Mouse (Mus musculus) myocyte (in vitro differentiated cells): ENCODE data around the gene Pomc. TPM values are rescaled to one million over a fixed set of nuclear protein-coding genes. Genes with fewer than 3 reads are reported as not detected.
"Not testable (repeated sequence)": the region's sequence is repeated elsewhere in the genome, so short reads cannot be mapped to it uniquely, and the experiment has no call there.

Experiments used
- H3K27me3 ChIP-seq: one replicate; pipeline ENCODE4 v1.6.1; 2011; ENCODE audit not compliant: control insufficient read depth, insufficient read depth, insufficient read length
- H3K36me3 ChIP-seq: one replicate; pipeline ENCODE4 v1.6.1; 2011; ENCODE audit not compliant: control insufficient read depth, insufficient read depth
- H3K4me2 ChIP-seq: one replicate; pipeline ENCODE4 v1.6.1; 2011; ENCODE audit warnings: low read depth, control low read depth
- H3K4me3 ChIP-seq: one replicate; pipeline ENCODE4 v1.5.1; 2011; ENCODE audit warnings: mild to moderate bottlenecking, control low read depth, moderate library complexity
- H3K79me2 ChIP-seq: one replicate; pipeline ENCODE4 v1.6.1; 2011; ENCODE audit not compliant: control insufficient read depth, insufficient read depth
- H3ac ChIP-seq: one replicate; pipeline ENCODE4 v1.6.1; 2011; ENCODE audit not compliant: control insufficient read depth, insufficient read length
- CEBPB ChIP-seq: IDR thresholded peaks from 2 replicates; pipeline ENCODE4 v1.6.1; 2011; ENCODE audit warnings: mild to moderate bottlenecking, moderate library complexity; ENCODE audit not compliant: poor library complexity, insufficient read depth, severe bottlenecking
- E2F4 ChIP-seq: IDR thresholded peaks from one replicate; pipeline ENCODE4 v1.6.1; 2011; ENCODE audit warnings: mild to moderate bottlenecking, control low read depth, moderate library complexity; ENCODE audit not compliant: insufficient read depth
- MAX ChIP-seq: IDR thresholded peaks from one replicate; pipeline ENCODE4 v1.6.1; 2011; ENCODE audit warnings: low read depth, mild to moderate bottlenecking, control low read depth
- MYOD1 ChIP-seq, 3 experiments: IDR thresholded peaks; one replicate each; pipeline ENCODE4 v1.6.1; 2011; ENCODE audit warnings: control low read depth in 2 of 3, low read depth in 2 of 3, mild to moderate bottlenecking in 2 of 3, moderate library complexity in 1 of 3; ENCODE audit not compliant: insufficient read length in 2 of 3, control insufficient read depth in 1 of 3
- MYOG ChIP-seq, 3 experiments: IDR thresholded peaks; one replicate each; pipeline ENCODE4 v1.6.1; 2011; ENCODE audit warnings: control low read depth in 2 of 3, low read depth in 2 of 3, mild to moderate bottlenecking in 2 of 3; ENCODE audit not compliant: insufficient read length in 2 of 3, control insufficient read depth in 1 of 3, insufficient read depth in 1 of 3
- POLR2A ChIP-seq: IDR thresholded peaks from one replicate; pipeline ENCODE4 v1.6.1; 2011; ENCODE audit warnings: low read depth, mild to moderate bottlenecking, control low read depth, moderate library complexity; ENCODE audit not compliant: insufficient read length
- POLR2AphosphoS2 ChIP-seq: IDR thresholded peaks from one replicate; pipeline ENCODE4 v1.6.1; 2011; ENCODE audit warnings: low read depth, control low read depth; ENCODE audit not compliant: insufficient read length
- REST ChIP-seq: IDR thresholded peaks from one replicate; pipeline ENCODE4 v1.6.1; 2011; ENCODE audit warnings: mild to moderate bottlenecking, control low read depth, moderate library complexity; ENCODE audit not compliant: insufficient read depth, insufficient read length
- SRF ChIP-seq: IDR thresholded peaks from one replicate; pipeline ENCODE4 v1.6.1; 2011; ENCODE audit warnings: low read depth; ENCODE audit not compliant: control insufficient read depth, insufficient read length
- TCF12 ChIP-seq: IDR thresholded peaks from one replicate; pipeline ENCODE4 v1.6.1; 2011; ENCODE audit warnings: mild to moderate bottlenecking, control low read depth; ENCODE audit not compliant: poor library complexity, insufficient read depth, severe bottlenecking
- TCF3 ChIP-seq: IDR thresholded peaks from one replicate; pipeline ENCODE4 v1.6.1; 2011; ENCODE audit warnings: low read depth, control low read depth; ENCODE audit not compliant: insufficient read length
- USF1 ChIP-seq: IDR thresholded peaks from one replicate; pipeline ENCODE4 v1.6.1; 2011; ENCODE audit warnings: low read depth, mild to moderate bottlenecking, control low read depth, moderate library complexity
- polyA plus RNA-seq: library from polyadenylated mRNA; unstranded; fragments of >200 nt; fragmentation: generic; extraction: Trizol; gene quantifications from one replicate; pipeline ENCODE4 v1.2.1, GENCODE M21; 2012; ENCODE audit warnings: missing spikeins

The Pomc gene
- polyA plus RNA-seq, 1 experiment: not detected

DNA sequence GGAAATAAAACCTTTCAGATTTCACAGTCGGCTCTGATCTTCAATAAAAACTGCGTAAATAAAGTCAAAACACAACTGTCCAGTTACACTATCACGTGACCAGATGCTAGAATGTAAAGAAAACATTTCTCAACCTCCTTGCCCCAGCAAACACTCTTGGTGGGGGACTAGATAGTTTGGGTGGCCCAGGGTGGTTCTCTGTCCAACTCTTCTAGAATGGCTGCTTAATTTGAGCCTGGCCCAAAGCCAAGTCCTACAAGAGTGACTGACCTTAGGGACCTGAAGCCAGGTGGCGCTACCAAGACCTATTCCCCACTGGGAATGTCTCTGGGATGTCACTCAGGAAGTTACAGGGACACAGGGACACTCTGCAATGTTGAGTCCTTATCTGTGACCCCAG, 5.8 kb downstream of the Pomc start:
- no peak overlapping the region for H3ac ChIP-seq
- H3K4me2 ChIP-seq: no peak overlapping the region
- no peaks in the 10 kb centered on the region for H3K79me2 ChIP-seq
- no peak overlapping the region for H3K4me3 ChIP-seq
- no peaks in the 10 kb centered on the region for H3K27me3 ChIP-seq
- TF ChIP-seq REST: no peak
- H3K36me3 ChIP-seq: no peaks in the 10 kb centered on the region

DNA sequence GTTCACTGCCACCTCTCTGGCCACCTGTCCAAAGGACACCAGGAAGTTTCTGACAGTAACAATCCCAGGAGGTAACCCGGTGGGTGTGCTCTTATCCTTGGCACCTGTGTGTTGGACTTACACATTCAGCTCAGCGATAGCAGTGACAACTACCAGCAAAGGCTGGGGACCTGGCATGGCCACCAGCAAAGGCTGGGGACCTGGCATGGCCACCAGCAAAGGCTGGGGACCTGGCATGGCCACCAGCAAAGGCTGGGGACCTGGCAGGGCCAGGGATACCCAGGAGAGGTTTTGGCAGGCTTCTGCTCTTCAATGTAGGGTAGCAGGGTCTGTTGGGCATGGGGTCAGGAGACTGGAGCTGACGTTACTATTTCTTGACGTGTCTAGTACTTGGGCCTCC, 12.4 kb downstream of the Pomc start:
- Histone ChIP-seq H3K79me2 (no peaks in the 10 kb centered on the region), H3K4me3 (no peak overlapping the region), H3K27me3 (no peaks in the 10 kb centered on the region), H3K36me3 (no peaks in the 10 kb centered on the region), H3ac (no peak overlapping the region), H3K4me2 (no peak overlapping the region)
- TF ChIP-seq CEBPB (no peak), REST (no peak), E2F4 (no peak), TCF3 (no peak), SRF (no peak), POLR2AphosphoS2 (no peak), MYOD1 (IDR thresholded peaks at IDR 0.05; ENCODE audit: control insufficient read depth in 1 of 3, insufficient read length in 2 of 3, low read depth in 2 of 3) (no peak), USF1 (no peak), POLR2A (no peak), TCF12 (no peak), MAX (no peak), MYOG (IDR thresholded peaks at IDR 0.05; ENCODE audit: control insufficient read depth in 1 of 3, insufficient read depth in 1 of 3, insufficient read length in 2 of 3, low read depth in 2 of 3) (no peak)

DNA sequence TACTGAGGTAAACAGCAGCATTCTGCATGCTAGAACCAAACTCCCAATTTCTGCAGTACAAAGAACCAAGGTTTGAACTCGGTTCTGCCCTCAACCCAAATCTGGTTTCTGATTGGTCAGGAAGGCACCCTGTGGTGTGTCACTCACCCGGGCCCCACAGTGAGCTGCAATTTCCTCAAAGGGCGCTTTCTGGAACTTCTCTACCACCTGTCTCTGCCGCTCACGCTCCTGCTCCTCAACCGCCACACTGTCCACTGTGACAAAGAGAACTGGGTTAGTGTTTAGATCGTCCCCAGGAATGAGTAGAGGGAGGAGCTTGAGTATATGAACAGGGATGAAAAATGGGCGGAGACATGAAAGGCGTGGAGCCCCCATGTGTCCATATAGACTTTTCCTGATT, 13.6 kb downstream of the Pomc start:
- H3K4me3 ChIP-seq: no peak overlapping the region
- no peak overlapping the region for H3K4me2 ChIP-seq
- no peaks in the 10 kb centered on the region for H3K36me3 ChIP-seq
- H3ac ChIP-seq: no peak overlapping the region
- no peaks in the 10 kb centered on the region for H3K79me2 ChIP-seq
- TF ChIP-seq USF1 (no peak), E2F4 (no peak), MAX (no peak), MYOD1 (IDR thresholded peaks at IDR 0.05; ENCODE audit: control insufficient read depth in 1 of 3, insufficient read length in 2 of 3, low read depth in 2 of 3) (peak in 2 of 3 experiments; percentile 29 to 50), MYOG (IDR thresholded peaks at IDR 0.05; ENCODE audit: control insufficient read depth in 1 of 3, insufficient read depth in 1 of 3, insufficient read length in 2 of 3, low read depth in 2 of 3) (no peak), TCF3 (no peak), TCF12 (no peak), REST (no peak)
- no peaks in the 10 kb centered on the region for H3K27me3 ChIP-seq

DNA sequence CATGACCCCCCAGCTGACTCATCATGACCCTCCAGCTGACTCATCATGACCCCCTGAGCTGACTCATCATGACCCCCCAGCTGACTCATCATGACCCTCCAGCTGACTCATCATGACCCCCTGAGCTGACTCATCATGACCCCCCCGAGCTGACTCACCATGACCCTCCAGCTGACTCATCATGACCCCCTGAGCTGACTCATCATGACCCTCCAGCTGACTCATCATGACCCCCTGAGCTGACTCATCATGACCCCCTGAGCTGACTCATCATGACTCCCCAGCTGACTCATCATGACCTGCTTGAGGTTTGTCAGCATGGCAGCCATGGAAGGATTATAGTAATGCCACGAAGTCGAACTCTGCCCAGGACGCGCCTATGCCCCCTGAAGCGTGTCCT, 18.4 kb downstream of the Pomc start:
- H3K27me3 ChIP-seq, H3K36me3 ChIP-seq, H3ac ChIP-seq: not testable (repeated sequence)

GRCm38 (mm10) chr12:3980991-3981349, 26.2 kb downstream of the Pomc start:
- Histone ChIP-seq H3K4me3 (no peak overlapping the region), H3K27me3 (peaks cover 16% of the 10 kb centered on the region), H3K36me3 (no peaks in the 10 kb centered on the region), H3K79me2 (no peaks in the 10 kb centered on the region), H3ac (no peak overlapping the region), H3K4me2 (peak overlapping the region; percentile 34)
- no peak for TF ChIP-seq MAX

More for the DNA sequence above, 18.4 kb downstream of the Pomc start:
- H3K4me3 ChIP-seq, H3K79me2 ChIP-seq, H3K4me2 ChIP-seq: not testable (repeated sequence)

DNA sequence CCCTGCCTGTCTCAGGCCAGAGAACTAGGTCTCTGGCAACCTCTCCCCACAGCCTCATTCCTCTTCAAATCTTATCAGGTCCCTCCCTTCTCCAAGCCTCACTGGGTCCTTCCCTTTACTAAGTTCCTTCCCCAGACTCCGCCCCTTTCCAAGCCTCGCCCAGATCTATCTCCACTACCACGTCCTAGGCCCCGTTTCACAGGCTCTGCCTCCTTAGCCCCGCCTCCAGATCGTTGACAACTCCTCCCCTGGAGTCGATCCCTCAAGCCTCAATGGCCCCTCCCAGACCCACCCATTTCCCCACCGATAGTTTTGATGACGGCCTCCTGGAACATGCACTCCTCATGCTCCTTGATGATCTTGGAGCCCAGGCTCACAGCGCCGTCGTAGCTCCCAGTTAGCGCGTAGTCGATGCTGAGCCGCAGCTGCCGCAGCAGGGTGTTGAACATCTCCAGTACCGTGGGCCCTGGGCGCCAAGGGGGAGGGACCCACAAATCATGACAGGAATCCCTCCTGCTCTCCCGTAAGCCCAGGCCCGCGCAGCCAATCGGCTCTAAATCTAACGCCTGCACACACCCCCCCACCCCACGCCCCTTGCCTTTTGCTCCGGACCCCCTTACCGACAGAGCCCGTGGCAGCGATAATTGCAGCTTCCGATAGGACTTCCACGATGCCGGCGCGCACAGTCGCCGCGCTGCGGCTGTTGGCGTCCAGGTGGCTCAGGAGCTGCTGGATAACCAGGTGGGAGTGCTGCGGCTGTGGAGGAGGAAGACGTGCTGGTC, 26.8 kb downstream of the Pomc start:
- TF ChIP-seq TCF12 (no peak), E2F4 (no peak), TCF3 (no peak), POLR2AphosphoS2 (no peak), MAX (no peak), REST (no peak), SRF (no peak), POLR2A (no peak), MYOG (IDR thresholded peaks at IDR 0.05; ENCODE audit: control insufficient read depth in 1 of 3, insufficient read depth in 1 of 3, insufficient read length in 2 of 3, low read depth in 2 of 3) (no peak), USF1 (no peak), CEBPB (no peak), MYOD1 (IDR thresholded peaks at IDR 0.05; ENCODE audit: control insufficient read depth in 1 of 3, insufficient read length in 2 of 3, low read depth in 2 of 3) (no peak)
- Histone ChIP-seq H3ac (no peak overlapping the region), H3K27me3 (peaks cover 16% of the 10 kb centered on the region), H3K79me2 (no peaks in the 10 kb centered on the region), H3K4me3 (no peak overlapping the region), H3K36me3 (no peaks in the 10 kb centered on the region), H3K4me2 (peak overlapping the region; percentile 34)
